Mouse (Mus musculus) cerebellum, adult 2 months (tissue): ENCODE measurements around the gene Fgd5. TPM values are rescaled to one million over a fixed set of nuclear protein-coding genes. Genes with fewer than 3 reads are reported as not detected.
"Not testable (repeated sequence)": the region's sequence is repeated elsewhere in the genome, so short reads cannot be mapped to it uniquely, and the experiment has no call there.

Source experiments
- DNase-seq, 2 experiments: peaks; one replicate each; pipeline ENCODE4 v3.0.0; 2021
- H3K27ac ChIP-seq: fragments of 200-500 bp; 2 replicates; pipeline ENCODE4 v1.5.1; 2012; ENCODE audit warnings: low read length, control low read depth, inconsistent platforms; ENCODE audit not compliant: insufficient read depth
- H3K27me3 ChIP-seq: fragments of 200-500 bp; 2 replicates; pipeline ENCODE4 v1.6.1; 2012; ENCODE audit warnings: inconsistent platforms, mild to moderate bottlenecking, low read length, moderate library complexity; ENCODE audit not compliant: control insufficient read depth, insufficient read depth
- H3K4me1 ChIP-seq: fragments of 200-500 bp; 2 replicates; pipeline ENCODE4 v1.6.1; 2011; ENCODE audit warnings: low read length; ENCODE audit not compliant: control insufficient read depth, insufficient read depth
- H3K4me3 ChIP-seq: fragments of 200-500 bp; replicated peaks from 2 replicates; pipeline ENCODE3; 2011; ENCODE audit warnings: mild to moderate bottlenecking, low read depth, low read length, control low read depth; ENCODE audit not compliant: insufficient read depth
- CTCF ChIP-seq: fragments of 200-500 bp; IDR thresholded peaks from 2 replicates; pipeline ENCODE4 v1.5.1; 2011; ENCODE audit warnings: low read depth, mild to moderate bottlenecking, control low read depth, low read length, moderate library complexity, borderline replicate concordance; ENCODE audit not compliant: insufficient read depth
- POLR2A ChIP-seq: fragments of 200-500 bp; IDR thresholded peaks from 2 replicates; pipeline ENCODE4 v1.6.1; 2011; ENCODE audit warnings: low read length, control low read depth, borderline replicate concordance; ENCODE audit not compliant: insufficient read depth
- WGBS: fragments of 180-500 bp; shearing (Covaris S2); methylation state at CpG from one replicate; pipeline ENCODE4 v1.1.7; 2018; 5-methylcytosine and 5-hydroxymethylcytosine counted together
- polyA plus RNA-seq: library from polyadenylated mRNA; depleted of rRNA; stranded (reverse); fragments of >200 nt; gene quantifications from 2 replicates; pipeline ENCODE4 v1.2.3, GENCODE M21; 2012; rRNA removed

Gene Fgd5
- polyA plus RNA-seq: 4.5 and 4.9 TPM in 2 replicates

GRCm38 (mm10) chr6:91978371-91979300 lies at the start of gene Fgd5:
Gene Fgd5, plus strand, starts transcription at chr6:91978878.
- peak in 1 of 2 experiments; percentile 13 for DNase-seq
- TF ChIP-seq POLR2A: no peak
- no peak for TF ChIP-seq CTCF
- Histone ChIP-seq H3K27me3 (no peaks in the 10 kb centered on the region; the same call in 1 of the 2 replicates), H3K4me1 (peaks cover 13% of the 10 kb centered on the region), H3K27ac (no peak within 1 kb of the TSS), H3K4me3 (peak within 1 kb of the TSS; percentile 57)
- WGBS: 2% methylated on average over 51 of the region's 62 CpGs

GRCm38 (mm10) chr6:91931231-91931630 lies 47.4 kb upstream of the Fgd5 start:
- H3K4me1 ChIP-seq: no peaks in the 10 kb centered on the region
- WGBS: 62% methylated on average over 5 of the region's 5 CpGs
- H3K27me3 ChIP-seq: no peaks in the 10 kb centered on the region
- no peak for DNase-seq
- no peak overlapping the region for H3K27ac ChIP-seq
- TF ChIP-seq CTCF (no peak), POLR2A (no peak)
- no peak overlapping the region for H3K4me3 ChIP-seq

- DNase-seq: no peak
These were observed 40.2 kb upstream of the Fgd5 start for GRCm38 (mm10) chr6:91938491-91938890.

GRCm38 (mm10) chr6:91948426-91948825 lies 30.3 kb upstream of the Fgd5 start:
- H3K4me1 ChIP-seq: no peaks in the 10 kb centered on the region
- 48% methylated on average over 2 of the region's 2 CpGs for WGBS
- no peaks in the 10 kb centered on the region for H3K27me3 ChIP-seq
- TF ChIP-seq CTCF (no peak), POLR2A (no peak)
- no peak for DNase-seq
- no peak overlapping the region for H3K4me3 ChIP-seq
- H3K27ac ChIP-seq: no peak overlapping the region

More at GRCm38 (mm10) chr6:91938491-91938890, 40.2 kb upstream of the Fgd5 start:
- Histone ChIP-seq H3K27me3 (no peaks in the 10 kb centered on the region), H3K4me1 (no peaks in the 10 kb centered on the region), H3K4me3 (no peak overlapping the region), H3K27ac (no peak overlapping the region)
- 59% methylated on average over 4 of the region's 4 CpGs for WGBS
- no peak for TF ChIP-seq POLR2A

- H3K27me3 ChIP-seq, H3K4me1 ChIP-seq, H3K27ac ChIP-seq, DNase-seq, H3K4me3 ChIP-seq: not testable (repeated sequence)
- WGBS: 45% methylated on average over 3 of the region's 8 CpGs
These were observed 20.7 kb upstream of the Fgd5 start for GRCm38 (mm10) chr6:91958015-91958414.

- 62% methylated on average over 8 of the region's 8 CpGs for WGBS
- no peak for TF ChIP-seq CTCF
- no peak for TF ChIP-seq POLR2A
- Histone ChIP-seq H3K27ac (no peak overlapping the region), H3K27me3 (no peaks in the 10 kb centered on the region), H3K4me1 (no peaks in the 10 kb centered on the region; the same call in 1 of the 2 replicates), H3K4me3 (no peak overlapping the region)
- DNase-seq: no peak
These were observed 18.5 kb upstream of the Fgd5 start for GRCm38 (mm10) chr6:91960028-91960811.

GRCm38 (mm10) chr6:91963429-91963828 lies 15.2 kb upstream of the Fgd5 start:
- no peak for DNase-seq
- Histone ChIP-seq H3K4me3 (no peak overlapping the region), H3K4me1 (peaks cover 5% of the 10 kb centered on the region), H3K27me3 (no peaks in the 10 kb centered on the region), H3K27ac (no peak overlapping the region)
- 47% methylated on average over 4 of the region's 4 CpGs for WGBS
- no peak for TF ChIP-seq CTCF
- no peak for TF ChIP-seq POLR2A
